Mouse (Mus musculus) midbrain, embryonic 10.5 days (tissue): ENCODE measurements around the gene Gm3893. TPM values are rescaled to one million over a fixed set of nuclear protein-coding genes. Genes with fewer than 3 reads are reported as not detected.
"Not testable (repeated sequence)": the region's sequence is repeated elsewhere in the genome, so short reads cannot be mapped to it uniquely, and the experiment has no call there.

Experiments
- DNase-seq: peaks from one replicate; pipeline ENCODE4 v3.0.0-alpha.2; 2017; ENCODE audit warnings: low spot score
- H3K27ac ChIP-seq: fragments of 300-500 bp; sonication (generic); replicated peaks from 2 replicates; pipeline ENCODE4 v1.5.1; 2016; ENCODE audit warnings: mild to moderate bottlenecking
- H3K27me3 ChIP-seq: fragments of 300-500 bp; sonication (generic); 2 replicates; pipeline ENCODE4 v1.6.1; 2016; ENCODE audit warnings: low read depth, mild to moderate bottlenecking; ENCODE audit not compliant: poor library complexity, severe bottlenecking
- H3K36me3 ChIP-seq: fragments of 300-500 bp; sonication (generic); 2 replicates; pipeline ENCODE4 v1.6.1; 2016; ENCODE audit warnings: mild to moderate bottlenecking, moderate library complexity
- H3K4me1 ChIP-seq: fragments of 300-500 bp; sonication (generic); 2 replicates; pipeline ENCODE4 v1.6.1; 2016
- H3K4me3 ChIP-seq: fragments of 300-500 bp; sonication (generic); 2 replicates; pipeline ENCODE4 v1.5.1; 2016; ENCODE audit warnings: mild to moderate bottlenecking, moderate library complexity
- H3K9me3 ChIP-seq: fragments of 300-500 bp; sonication (generic); replicated peaks from 2 replicates; pipeline ENCODE4 v1.6.1; 2016; ENCODE audit warnings: mild to moderate bottlenecking
- WGBS: fragments of 180-500 bp; shearing (Covaris S2); methylation state at CpG from one replicate; pipeline ENCODE4 v1.1.7; 2016; 5-methylcytosine and 5-hydroxymethylcytosine counted together
- polyA plus RNA-seq: library from polyadenylated mRNA; unstranded; fragments of >200 nt; fragmentation: Nextera tagmentation; extraction: Ambion mirVana; gene quantifications from 2 replicates; pipeline ENCODE4 v1.2.1, GENCODE M21; 2016

Gene Gm3893
- not detected in 2 replicates for polyA plus RNA-seq

DNA sequence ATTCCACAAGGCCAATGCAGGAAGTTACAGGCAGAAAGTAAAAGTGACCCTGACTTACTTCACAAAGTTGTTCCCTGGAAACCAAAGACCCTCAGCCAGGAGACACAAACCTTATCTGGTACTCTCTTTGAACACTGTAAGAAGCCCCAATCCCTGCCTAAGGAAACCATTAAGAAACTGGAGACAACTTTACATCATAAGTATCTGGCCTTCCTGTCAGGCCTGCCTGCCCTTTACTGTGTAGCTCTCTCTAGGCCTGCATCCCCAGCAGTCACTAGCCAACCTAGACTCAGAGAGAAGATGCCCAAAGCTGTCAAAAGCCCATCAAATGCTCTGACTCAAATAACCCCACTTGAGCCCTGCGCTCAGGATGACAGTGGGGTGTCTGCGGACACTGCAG is at the start of gene Gm3893:
Gene Gm3893 (plus strand): TSS at position 301 of the 400 bp plus-strand sequence.
- not testable (repeated sequence) for H3K27ac ChIP-seq, H3K27me3 ChIP-seq, H3K4me3 ChIP-seq, DNase-seq, H3K4me1 ChIP-seq, H3K36me3 ChIP-seq, H3K9me3 ChIP-seq
- WGBS, result no CpG with 5 or more reads among the region's 2 CpGs

DNA sequence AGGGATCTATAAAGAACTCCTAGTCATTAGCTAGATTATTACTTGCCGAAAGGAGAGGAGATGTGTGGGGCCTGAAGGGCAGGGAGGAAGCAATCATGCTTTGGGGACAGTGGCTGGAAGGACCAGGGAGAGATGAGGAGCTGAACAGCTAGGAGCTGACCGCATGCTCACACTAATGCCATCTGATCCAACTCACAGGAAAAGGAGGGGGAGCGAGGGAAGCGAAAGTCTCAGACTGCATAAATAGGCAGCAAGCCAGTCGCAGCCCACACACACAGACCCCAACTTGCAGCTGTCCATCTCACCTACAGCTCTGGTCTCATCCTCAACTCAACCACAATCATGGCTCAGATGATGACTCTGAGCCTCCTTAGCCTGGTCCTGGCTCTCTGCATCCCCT is 23.5 kb downstream of the Gm3893 start, which contains the start of gene Gm13304:
Gene Gm13304 (plus strand): TSS at position 301 of the 400 bp plus-strand sequence.
- no CpG with 5 or more reads among the region's 5 CpGs for WGBS
- DNase-seq, H3K27me3 ChIP-seq, H3K4me1 ChIP-seq, H3K4me3 ChIP-seq, H3K9me3 ChIP-seq, H3K27ac ChIP-seq, H3K36me3 ChIP-seq: not testable (repeated sequence)

Other genes with a start within 250 kb of the Gm3893 start
- gene Gm21541, start 187.6 kb upstream of the Gm3893 start, polyA plus RNA-seq, result not detected in 2 replicates
- 1.9 and 3.4 TPM in 2 replicates for gene Gm20878, start 149.6 kb upstream of the Gm3893 start, polyA plus RNA-seq
- gene Fam205a4, start 125.1 kb upstream of the Gm3893 start, polyA plus RNA-seq, result 0.10 TPM in 1 of 2 replicates, not detected in the other
- gene Gm21093, start 56.5 kb upstream of the Gm3893 start, polyA plus RNA-seq, result 0.31 TPM in 1 of 2 replicates, not detected in the other
- gene Gm13304, start 23.6 kb downstream of the Gm3893 start, polyA plus RNA-seq, result not detected in 2 replicates
- gene Gm13306, start 62.2 kb downstream of the Gm3893 start, polyA plus RNA-seq, result not detected in 2 replicates
- not detected in 2 replicates for gene Gm13305, start 77.4 kb downstream of the Gm3893 start, polyA plus RNA-seq
- gene Gm10600, start 149.4 kb downstream of the Gm3893 start, polyA plus RNA-seq, result not detected in 2 replicates
- not detected in 2 replicates for gene Ccl21b, start 164.6 kb downstream of the Gm3893 start, polyA plus RNA-seq
- gene Gm21953, start 203.1 kb downstream of the Gm3893 start, polyA plus RNA-seq, result not detected in 2 replicates
- not detected in 2 replicates for gene Fam205a3, start 227.1 kb downstream of the Gm3893 start, polyA plus RNA-seq